Mouse (Mus musculus) megakaryocyte, embryonic 14.5 days (primary cell): ENCODE results near the gene 9830107B12Rik. TPM values are rescaled to one million over a fixed set of nuclear protein-coding genes. Genes with fewer than 3 reads are reported as not detected.

Experiments used
- H3K27me3 ChIP-seq: replicated peaks from 2 replicates; pipeline ENCODE3; 2012; ENCODE audit warnings: inconsistent platforms
- H3K36me3 ChIP-seq: replicated peaks from 2 replicates; pipeline ENCODE3; 2012; ENCODE audit warnings: low read length, inconsistent platforms, mixed read lengths
- H3K4me1 ChIP-seq: 2 replicates; pipeline ENCODE4 v1.6.1; 2012; ENCODE audit warnings: inconsistent platforms
- H3K4me3 ChIP-seq: replicated peaks from 2 replicates; pipeline ENCODE3; 2012; ENCODE audit warnings: moderate library complexity, mild to moderate bottlenecking, inconsistent platforms
- H3K9me3 ChIP-seq: 2 replicates; pipeline ENCODE4 v1.6.1; 2012; ENCODE audit warnings: inconsistent platforms
- FLI1 ChIP-seq: IDR thresholded peaks from 2 replicates; pipeline ENCODE4 v1.6.1; 2012; ENCODE audit warnings: low read length, inconsistent platforms, mixed read lengths
- GATA1 ChIP-seq: IDR thresholded peaks from 3 replicates; pipeline ENCODE4 v1.6.1; 2012; ENCODE audit warnings: mixed read lengths, low read length, inconsistent platforms, borderline replicate concordance
- polyA plus RNA-seq: library from polyadenylated mRNA; stranded (reverse); fragments of >175 nt; gene quantifications from 2 replicates; pipeline ENCODE4 v1.2.3, GENCODE M21; 2012; ENCODE audit warnings: low replicate concordance; ENCODE audit not compliant: insufficient read depth

Gene 9830107B12Rik
- polyA plus RNA-seq, 1 experiment: not detected

GRCm38 (mm10) chr17:48094820-48095680 is 51.0 kb downstream of the 9830107B12Rik start:
- no peaks in the 10 kb centered on the region for H3K36me3 ChIP-seq
- TF ChIP-seq FLI1: no peak
- no peak for TF ChIP-seq GATA1
- peaks cover 35% of the 10 kb centered on the region for H3K4me1 ChIP-seq
- H3K4me3 ChIP-seq: no peak overlapping the region
- peaks cover 22% of the 10 kb centered on the region for H3K9me3 ChIP-seq
- H3K27me3 ChIP-seq: peaks cover 86% of the 10 kb centered on the region

- H3K9me3 ChIP-seq: peaks cover 22% of the 10 kb centered on the region
- TF ChIP-seq GATA1 (no peak), FLI1 (no peak)
- no peaks in the 10 kb centered on the region for H3K36me3 ChIP-seq
- H3K4me1 ChIP-seq: peaks cover 22% of the 10 kb centered on the region
- no peak overlapping the region for H3K4me3 ChIP-seq
- H3K27me3 ChIP-seq: peaks cover 79% of the 10 kb centered on the region
Measured at GRCm38 (mm10) chr17:48093286-48093817, 52.7 kb downstream of the 9830107B12Rik start.

- peaks cover 22% of the 10 kb centered on the region for H3K9me3 ChIP-seq
- TF ChIP-seq FLI1 (no peak), GATA1 (no peak)
- H3K36me3 ChIP-seq: no peaks in the 10 kb centered on the region
- peaks cover 59% of the 10 kb centered on the region for H3K27me3 ChIP-seq
- H3K4me3 ChIP-seq: no peak overlapping the region
- H3K4me1 ChIP-seq: no peaks in the 10 kb centered on the region; the same call in 1 of the 2 replicates
Measured at GRCm38 (mm10) chr17:48090305-48090704, 55.8 kb downstream of the 9830107B12Rik start.

GRCm38 (mm10) chr17:48089446-48089845 is 56.6 kb downstream of the 9830107B12Rik start:
- Histone ChIP-seq H3K27me3 (peaks cover 52% of the 10 kb centered on the region), H3K4me3 (no peak overlapping the region), H3K36me3 (no peaks in the 10 kb centered on the region), H3K4me1 (no peaks in the 10 kb centered on the region), H3K9me3 (peaks cover 14% of the 10 kb centered on the region)
- TF ChIP-seq GATA1 (no peak), FLI1 (no peak)

GRCm38 (mm10) chr17:48089019-48089418 is 57.0 kb downstream of the 9830107B12Rik start, which contains the start of gene 1700067P10Rik:
Gene 1700067P10Rik, plus strand, starts transcription at chr17:48089319.
- peaks cover 52% of the 10 kb centered on the region for H3K27me3 ChIP-seq
- no peak within 1 kb of the TSS for H3K4me3 ChIP-seq
- peaks cover 10% of the 10 kb centered on the region for H3K9me3 ChIP-seq
- no peak for TF ChIP-seq GATA1
- no peak for TF ChIP-seq FLI1
- H3K36me3 ChIP-seq: no peaks in the 10 kb centered on the region
- no peaks in the 10 kb centered on the region for H3K4me1 ChIP-seq

- Histone ChIP-seq H3K9me3 (0 out of 2 replicates have a peak, but pooled peaks cover 3% of the 10 kb centered on the region), H3K4me3 (no peak overlapping the region), H3K27me3 (peaks cover 15% of the 10 kb centered on the region), H3K4me1 (no peaks in the 10 kb centered on the region), H3K36me3 (no peaks in the 10 kb centered on the region)
- no peak for TF ChIP-seq GATA1
- TF ChIP-seq FLI1: no peak
Measured at GRCm38 (mm10) chr17:48080626-48081025, 65.4 kb downstream of the 9830107B12Rik start.

Other genes starting within 250 kb of the 9830107B12Rik start
- gene Foxp4, start 221.6 kb downstream of the 9830107B12Rik start, polyA plus RNA-seq: 47.0 and 97.4 TPM in 2 replicates
- not detected in 2 replicates for gene 1700122O11Rik, start 108.0 kb downstream of the 9830107B12Rik start, polyA plus RNA-seq
- gene 1700067P10Rik, start 56.9 kb downstream of the 9830107B12Rik start, polyA plus RNA-seq: not detected in 2 replicates
- 0.28 TPM in 1 of 2 replicates, not detected in the other for gene A530064D06Rik, start 21.0 kb upstream of the 9830107B12Rik start, polyA plus RNA-seq
- gene Trem1, start 86.5 kb upstream of the 9830107B12Rik start, polyA plus RNA-seq: 0.07 TPM in 1 of 2 replicates, not detected in the other
- gene Trem3, start 101.5 kb upstream of the 9830107B12Rik start, polyA plus RNA-seq: 0.12 TPM in 1 of 2 replicates, not detected in the other
- 3.6 TPM in 1 of 2 replicates, not detected in the other for gene Treml4, start 118.0 kb upstream of the 9830107B12Rik start, polyA plus RNA-seq
- gene Treml2, start 153.2 kb upstream of the 9830107B12Rik start, polyA plus RNA-seq: 38.9 and 51.5 TPM in 2 replicates
- gene B430306N03Rik, start 169.9 kb upstream of the 9830107B12Rik start, polyA plus RNA-seq: 0.94 TPM in 1 of 2 replicates, not detected in the other
- gene Trem2, start 200.1 kb upstream of the 9830107B12Rik start, polyA plus RNA-seq: 45.6 and 176 TPM in 2 replicates
- 538 and 669 TPM in 2 replicates for gene Treml1, start 213.6 kb upstream of the 9830107B12Rik start, polyA plus RNA-seq